Mouse (Mus musculus) left cerebral cortex, adult 2 months (tissue): ENCODE measurements around the gene Uhrf1bp1. TPM values are rescaled to one million over a fixed set of nuclear protein-coding genes. Genes with fewer than 3 reads are reported as not detected.

Source experiments
- DNase-seq, 2 experiments: peaks; one replicate each; pipeline ENCODE4 v3.0.0; 2021 to 2022; ENCODE audit warnings: low spot score in 2 of 2, mixed read lengths in 1 of 2; ENCODE audit errors: extremely low spot score in 1 of 2
- H3K27ac ChIP-seq: fragments of 200-600 bp; 2 replicates; pipeline ENCODE4 v1.8.1; 2022
- H3K4me3 ChIP-seq: fragments of 200-600 bp; 2 replicates; pipeline ENCODE4 v1.8.1; 2022
- CTCF ChIP-seq: fragments of 200-600 bp; IDR thresholded peaks from 2 replicates; pipeline ENCODE4 v1.8.1; 2022; ENCODE audit warnings: antibody characterized with exemption, mild to moderate bottlenecking, moderate library complexity
- intact Hi-C: fragments of 180-260 bp; cut with DNase I; formaldehyde crosslinking; loops from one replicate; pipeline ENCODE4 v1.15.1; 2025
- total RNA-seq, 2 experiments: library from RNA; stranded (reverse); gene quantifications; 2 replicates each; pipeline ENCODE4 v1.2.3; 2021

Gene Uhrf1bp1
- total RNA-seq, 2 experiments from 2014 or later, result 20.3 to 20.8 TPM

- no peak for TF ChIP-seq CTCF
- intact Hi-C loops, result no loop called here
- no peak overlapping the region for H3K4me3 ChIP-seq
- no peak overlapping the region for H3K27ac ChIP-seq
- no peak for DNase-seq
Observed at GRCm38 (mm10) chr17:27925054-27925453, 68.8 kb downstream of the Uhrf1bp1 start.

- TF ChIP-seq CTCF, result no peak; the same call in none of the 2 replicates
- intact Hi-C loops, result no loop called here
- no peak for DNase-seq
- H3K4me3 ChIP-seq, result no peak overlapping the region
- H3K27ac ChIP-seq, result no peak overlapping the region
Observed at GRCm38 (mm10) chr17:27925504-27925903, 69.3 kb downstream of the Uhrf1bp1 start.

GRCm38 (mm10) chr17:27930291-27930690 lies 74.0 kb downstream of the Uhrf1bp1 start:
- no peak overlapping the region for H3K27ac ChIP-seq
- H3K4me3 ChIP-seq, result no peak overlapping the region
- TF ChIP-seq CTCF, result no peak
- intact Hi-C loops, result no loop called here
- no peak for DNase-seq

GRCm38 (mm10) chr17:27931826-27932225 lies 75.6 kb downstream of the Uhrf1bp1 start:
- TF ChIP-seq CTCF, result no peak
- DNase-seq, result no peak
- Histone ChIP-seq H3K27ac (no peak overlapping the region), H3K4me3 (no peak overlapping the region)
- intact Hi-C loops, result no loop called here

- no peak overlapping the region for H3K27ac ChIP-seq
- DNase-seq, result no peak
- intact Hi-C loops, result no loop called here
- no peak for TF ChIP-seq CTCF
- H3K4me3 ChIP-seq, result no peak overlapping the region
Observed at GRCm38 (mm10) chr17:27934136-27934910, 78.1 kb downstream of the Uhrf1bp1 start.

- no peak overlapping the region for H3K4me3 ChIP-seq
- TF ChIP-seq CTCF, result no peak
- H3K27ac ChIP-seq, result no peak overlapping the region
- intact Hi-C loops, result no loop called here
- no peak for DNase-seq
Observed at GRCm38 (mm10) chr17:27935091-27935490, 78.8 kb downstream of the Uhrf1bp1 start.

- no peak overlapping the region for H3K27ac ChIP-seq
- intact Hi-C loops, result no loop called here
- no peak for DNase-seq
Observed at GRCm38 (mm10) chr17:27937054-27937615, 80.9 kb downstream of the Uhrf1bp1 start.

GRCm38 (mm10) chr17:27938121-27938754 lies 82.0 kb downstream of the Uhrf1bp1 start:
- H3K27ac ChIP-seq, result no peak overlapping the region
- no peak overlapping the region for H3K4me3 ChIP-seq
- intact Hi-C loops, result no loop called here
- no peak for TF ChIP-seq CTCF
- DNase-seq, result no peak

More at GRCm38 (mm10) chr17:27937054-27937615, 80.9 kb downstream of the Uhrf1bp1 start:
- no peak for TF ChIP-seq CTCF
- no peak overlapping the region for H3K4me3 ChIP-seq

- DNase-seq, result no peak
- TF ChIP-seq CTCF, result no peak
- Histone ChIP-seq H3K27ac (no peak overlapping the region), H3K4me3 (no peak overlapping the region)
- intact Hi-C loops, result no loop called here
Observed at GRCm38 (mm10) chr17:27939028-27939427, 82.8 kb downstream of the Uhrf1bp1 start.

GRCm38 (mm10) chr17:27940352-27940751 lies 84.1 kb downstream of the Uhrf1bp1 start:
- Histone ChIP-seq H3K27ac (no peak overlapping the region), H3K4me3 (no peak overlapping the region)
- intact Hi-C loops, result no loop called here
- TF ChIP-seq CTCF, result no peak
- DNase-seq, result no peak

- intact Hi-C loops, result no loop called here
- DNase-seq, result no peak
- TF ChIP-seq CTCF, result no peak
- no peak overlapping the region for H3K4me3 ChIP-seq
- no peak overlapping the region for H3K27ac ChIP-seq
Observed at GRCm38 (mm10) chr17:27941178-27941577, 84.9 kb downstream of the Uhrf1bp1 start.

- intact Hi-C loops, result no loop called here
- TF ChIP-seq CTCF, result no peak
- Histone ChIP-seq H3K27ac (no peak overlapping the region), H3K4me3 (no peak overlapping the region)
- no peak for DNase-seq
Observed at GRCm38 (mm10) chr17:27941698-27942097, 85.5 kb downstream of the Uhrf1bp1 start.
